Mouse (Mus musculus) G1E-ER4 (cell line): ENCODE data around the gene Pnkd. TPM values are rescaled to one million over a fixed set of nuclear protein-coding genes. Genes with fewer than 3 reads are reported as not detected.

ENCODE experiments used
- GATA1 ChIP-seq: IDR thresholded peaks from one replicate; pipeline ENCODE4 v1.8.0; 2012; ENCODE audit warnings: low read length, inconsistent platforms
- polyA plus RNA-seq: library from polyadenylated mRNA; stranded (reverse); fragments of >175 nt; gene quantifications from 2 replicates; pipeline ENCODE4 v1.2.3, GENCODE M21; 2012

The Pnkd gene
- polyA plus RNA-seq, result 165 and 228 TPM in 2 replicates

- TF ChIP-seq GATA1, result no peak
Observed at GRCm38 (mm10) chr1:74284543-74285160, at the start of gene Pnkd, which contains the start of gene Aamp. Gene Pnkd, plus strand, starts transcription at chr1:74284930. Gene Aamp, minus strand, starts transcription at chr1:74284738.

DNA sequence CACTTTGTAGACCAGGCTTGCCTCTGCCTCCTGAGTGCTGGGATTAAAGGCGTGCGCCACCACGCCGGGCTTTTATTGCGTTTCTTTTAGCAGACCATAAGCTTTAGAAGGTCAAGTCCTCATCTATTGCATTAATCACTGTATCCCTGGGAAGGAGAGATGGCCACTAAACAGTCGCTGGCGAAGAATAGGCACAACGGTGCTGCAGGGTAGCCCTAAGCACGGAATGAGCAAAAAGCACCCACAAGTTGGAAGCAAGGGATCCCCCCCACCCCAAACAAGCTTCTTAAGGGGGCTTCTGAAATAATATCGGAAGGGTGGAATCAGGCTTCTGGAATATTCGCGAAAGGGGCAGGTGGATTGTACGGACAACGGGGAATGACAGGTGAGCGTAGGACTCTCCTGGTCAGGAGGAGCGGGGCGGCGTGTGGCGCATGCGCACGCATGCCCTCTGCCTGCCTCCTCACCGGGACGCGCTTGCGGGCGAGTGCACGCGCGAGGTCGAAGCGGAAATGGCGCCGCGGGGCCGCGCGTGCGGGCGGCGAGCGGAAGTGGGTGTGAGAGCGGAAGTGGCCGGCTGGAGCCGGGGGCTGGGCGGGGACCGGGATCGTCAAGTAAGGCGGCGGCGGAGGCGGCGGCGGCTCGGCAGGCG lies 48.7 kb upstream of the Pnkd start, which contains the start of gene Arpc2:
TSS of gene Arpc2 (plus strand) at position 147 of the 652 bp plus-strand sequence.
- no peak for TF ChIP-seq GATA1

DNA sequence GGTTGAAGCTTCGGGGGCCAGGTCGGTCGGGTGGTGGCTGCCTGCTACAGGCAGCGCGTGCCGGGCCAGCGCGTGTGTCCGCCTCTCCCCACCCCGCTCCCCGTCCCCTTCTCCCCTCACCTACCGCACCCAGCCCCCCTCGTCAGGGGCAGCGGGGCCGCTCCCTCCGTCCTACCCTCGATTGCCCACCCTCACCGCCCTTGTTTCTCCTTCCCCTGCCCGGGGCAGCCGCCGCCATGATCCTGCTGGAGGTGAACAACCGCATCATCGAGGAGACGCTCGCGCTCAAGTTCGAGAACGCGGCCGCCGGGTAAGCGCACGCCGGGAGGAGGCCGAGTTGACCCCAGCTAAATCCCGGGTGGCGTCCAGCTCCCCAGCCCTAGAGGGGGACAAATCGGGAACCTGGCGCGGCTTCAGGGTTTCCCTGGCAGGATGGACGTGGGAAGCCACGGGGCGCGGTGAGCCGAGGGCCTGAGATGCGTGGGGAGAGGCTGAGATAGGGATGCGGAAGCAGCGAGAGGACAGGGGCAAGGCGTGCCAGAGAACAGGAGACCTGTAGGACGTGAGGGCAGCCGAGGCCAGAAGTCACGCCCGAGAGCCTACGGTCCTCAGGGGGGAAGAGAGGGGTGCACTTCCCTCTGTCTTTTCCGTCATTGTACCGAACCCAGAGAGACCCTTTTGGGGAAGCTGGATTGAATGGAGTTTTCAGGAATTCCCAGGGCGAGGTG lies 48.0 kb upstream of the Pnkd start:
- TF ChIP-seq GATA1, result no peak

- no peak for TF ChIP-seq GATA1
Observed at GRCm38 (mm10) chr1:74237671-74238070, 47.1 kb upstream of the Pnkd start.

DNA sequence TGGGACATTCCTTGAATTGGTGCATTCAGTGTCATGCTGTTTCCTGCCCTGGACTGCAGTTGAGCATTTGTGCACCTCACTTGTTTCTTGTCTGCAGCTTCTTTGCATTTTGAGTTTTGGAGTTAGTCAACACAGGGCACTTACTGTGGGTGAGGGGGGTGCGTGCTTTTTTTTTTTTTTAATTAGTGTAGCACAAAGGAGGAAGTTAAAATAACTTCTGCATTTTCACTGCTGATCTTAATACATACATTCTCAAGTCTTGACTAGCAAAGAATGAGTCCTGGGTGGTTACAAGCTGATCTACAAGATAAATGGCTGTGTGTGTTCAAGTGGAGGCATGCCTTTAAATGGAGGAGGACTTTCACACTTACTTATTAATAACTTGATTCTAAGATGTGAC lies 46.6 kb upstream of the Pnkd start:
- no peak for TF ChIP-seq GATA1

DNA sequence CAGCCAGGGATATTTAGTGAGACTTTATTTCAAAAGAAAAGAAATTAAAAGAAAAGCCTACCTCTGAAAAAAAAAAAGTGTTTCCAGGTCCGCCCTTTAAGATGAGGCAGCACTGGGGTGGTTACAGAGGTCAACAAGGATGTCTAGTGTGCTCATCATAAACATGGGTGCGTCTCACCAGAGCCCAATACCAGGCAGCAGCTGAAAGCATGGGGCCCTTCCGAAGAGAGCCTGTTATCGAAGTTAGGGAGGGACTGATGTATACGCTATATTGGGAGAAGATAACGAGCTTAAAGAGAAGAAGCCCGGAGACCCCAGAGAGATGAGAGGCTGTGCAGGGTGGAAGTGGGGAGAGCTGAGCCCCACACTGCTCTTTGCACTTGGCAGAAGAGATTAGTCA lies 45.6 kb upstream of the Pnkd start:
- TF ChIP-seq GATA1, result no peak

DNA sequence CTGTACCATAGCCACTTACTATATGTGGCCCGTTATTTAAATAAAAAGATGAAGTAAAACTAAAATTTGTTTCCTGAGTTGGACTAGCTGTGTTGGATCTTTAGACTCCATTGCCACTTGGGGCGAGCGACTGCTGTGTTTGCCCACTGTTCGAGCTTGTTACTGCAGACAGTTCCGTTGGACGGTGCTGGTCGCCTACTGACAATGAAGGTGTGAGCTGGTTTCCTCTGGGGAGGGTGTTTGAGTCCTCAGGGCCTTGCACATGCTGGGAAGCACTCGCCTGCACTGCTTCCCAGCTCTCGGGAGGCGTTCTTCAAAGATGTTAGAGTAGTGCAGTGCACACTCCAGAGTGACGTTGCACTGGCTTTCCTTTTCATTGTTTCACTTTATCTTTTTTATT lies 45.1 kb upstream of the Pnkd start:
- no peak for TF ChIP-seq GATA1

DNA sequence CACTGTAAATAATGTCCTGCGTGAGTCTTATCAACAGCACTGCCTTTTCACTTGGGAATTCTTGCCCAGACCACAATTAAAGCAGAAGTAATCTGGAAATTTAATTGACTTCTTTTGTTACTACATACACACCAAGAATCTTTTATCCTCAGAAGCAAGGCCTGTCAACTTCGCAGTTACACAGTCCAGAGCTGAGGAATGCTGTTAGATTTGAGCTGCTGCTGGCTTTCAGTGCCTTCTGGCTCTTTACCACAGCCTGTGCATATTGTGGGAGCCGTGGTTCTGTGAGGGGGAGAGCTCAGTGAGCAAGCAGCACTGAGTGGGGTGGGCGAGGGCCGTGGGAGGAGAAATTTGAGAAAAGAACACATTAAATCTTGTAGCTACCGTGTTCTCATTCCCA lies 44.4 kb upstream of the Pnkd start:
- no peak for TF ChIP-seq GATA1

DNA sequence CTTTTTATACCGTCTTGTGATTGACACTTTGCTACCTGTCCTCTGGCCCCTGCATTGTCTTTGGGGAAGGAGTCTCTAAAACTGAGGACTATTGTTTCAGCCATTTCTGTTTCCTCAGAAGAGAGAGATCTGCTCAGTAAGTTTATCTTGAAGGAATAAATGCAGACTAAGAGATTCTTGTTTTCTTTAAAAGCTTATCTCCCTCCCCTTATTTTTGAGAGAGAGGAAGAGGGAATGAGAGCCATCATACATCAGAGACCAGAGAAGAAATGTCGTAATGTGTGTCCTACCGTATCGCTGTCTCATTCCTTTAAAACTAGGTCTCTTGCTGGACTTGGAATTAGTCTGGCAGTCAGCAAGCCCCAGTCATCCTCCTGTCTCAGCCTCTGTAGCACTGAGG lies 43.9 kb upstream of the Pnkd start:
- no peak for TF ChIP-seq GATA1

DNA sequence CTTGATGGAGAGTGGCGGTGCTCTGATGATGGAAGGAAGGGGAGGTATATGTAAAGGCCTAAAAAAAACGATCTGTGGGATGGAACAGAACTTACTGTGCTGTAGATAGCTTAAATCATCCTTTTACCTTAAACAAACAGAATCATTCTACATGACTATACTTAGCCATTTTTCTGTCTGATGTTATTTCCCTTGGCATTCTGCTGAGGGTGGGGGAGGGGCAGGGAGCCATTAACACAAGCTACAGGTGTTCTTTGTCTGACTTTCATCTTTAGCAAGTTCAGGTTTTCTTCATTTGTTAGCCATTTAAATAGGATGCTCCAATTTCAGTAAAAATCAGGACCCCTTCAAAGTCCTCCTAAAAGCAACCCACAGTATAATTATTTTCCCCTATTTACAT lies 39.2 kb upstream of the Pnkd start:
- TF ChIP-seq GATA1, result no peak

DNA sequence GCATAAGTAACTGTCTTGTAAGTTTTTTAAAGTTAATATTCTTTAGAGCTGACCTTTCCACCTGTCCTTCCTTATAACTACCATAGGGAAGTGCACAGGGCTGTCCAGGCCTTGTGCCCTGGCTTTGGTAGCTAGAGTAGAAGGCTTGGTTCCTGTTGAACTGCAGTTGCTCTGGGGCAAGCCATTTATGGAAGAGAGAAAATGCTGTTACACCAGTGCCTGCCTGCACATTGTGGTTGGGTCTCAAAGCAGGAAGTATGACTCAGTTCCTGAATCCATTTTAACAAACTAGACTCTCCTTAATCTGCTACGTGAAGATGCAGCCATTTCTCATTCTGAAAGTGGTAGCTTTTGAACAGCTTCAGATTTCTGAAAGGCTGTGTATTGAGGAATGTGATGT lies 35.9 kb upstream of the Pnkd start:
- TF ChIP-seq GATA1, result no peak

DNA sequence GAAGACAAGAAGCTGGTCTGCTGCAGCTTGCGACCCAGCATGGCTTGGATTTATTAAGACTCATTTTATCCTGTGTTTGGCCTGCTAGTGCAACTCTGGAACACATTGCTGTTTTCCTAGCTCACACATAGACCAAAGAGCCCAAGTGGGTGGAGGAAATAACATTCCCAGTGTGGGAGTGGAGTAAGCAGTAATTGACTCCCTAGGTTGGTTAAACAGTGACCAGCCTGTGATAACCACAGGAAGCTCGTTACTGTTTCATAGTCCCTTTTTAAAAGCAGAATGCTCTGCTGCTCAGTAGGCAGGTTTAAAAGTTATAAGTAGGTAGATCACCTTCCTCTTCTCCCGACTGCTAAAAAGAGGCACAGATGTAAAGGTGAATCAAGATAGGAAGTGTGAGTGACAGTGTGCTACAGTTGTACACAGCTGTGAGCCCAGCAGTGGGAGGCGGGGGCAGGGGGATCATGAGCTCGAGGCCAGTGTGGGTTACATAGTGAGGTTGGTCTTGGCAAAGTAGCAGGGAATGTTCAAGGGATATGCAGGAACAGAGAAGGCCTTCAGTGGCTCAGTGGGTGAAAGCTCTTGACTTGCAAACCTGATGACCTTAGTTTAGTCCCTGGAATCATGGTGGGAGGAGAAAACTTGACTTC lies 35.3 kb upstream of the Pnkd start:
- TF ChIP-seq GATA1, result no peak

- no peak for TF ChIP-seq GATA1
Observed at GRCm38 (mm10) chr1:74250096-74250495, 34.6 kb upstream of the Pnkd start.

DNA sequence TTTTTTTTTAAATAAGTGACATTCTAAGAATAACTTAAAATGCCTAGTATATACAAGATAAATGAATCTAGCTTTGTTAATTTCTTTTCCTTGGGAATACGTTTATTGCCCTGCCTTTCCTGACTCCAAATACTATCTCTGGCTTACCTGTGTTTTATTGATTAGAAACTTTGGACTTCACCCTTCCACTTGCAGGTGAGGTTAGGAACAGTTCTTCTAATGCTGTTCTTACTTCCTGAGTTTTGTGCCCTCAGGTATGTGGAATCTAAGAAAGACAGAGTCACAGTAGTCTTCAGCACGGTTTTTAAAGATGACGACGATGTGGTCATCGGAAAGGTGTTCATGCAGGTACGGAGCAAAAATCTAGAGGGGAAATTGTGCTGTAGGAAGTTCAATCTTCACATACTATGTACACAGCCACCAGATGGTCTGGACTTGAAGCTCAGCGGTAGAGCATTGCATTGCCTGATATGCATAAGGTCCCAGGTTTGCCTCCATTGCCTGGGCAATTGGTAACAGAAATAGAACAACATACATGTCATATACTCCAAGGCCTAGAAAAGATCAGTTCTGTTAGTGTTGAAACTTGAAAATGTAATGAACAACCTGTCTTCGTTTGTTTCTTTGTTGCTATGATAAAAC lies 28.9 kb upstream of the Pnkd start:
- no peak for TF ChIP-seq GATA1

DNA sequence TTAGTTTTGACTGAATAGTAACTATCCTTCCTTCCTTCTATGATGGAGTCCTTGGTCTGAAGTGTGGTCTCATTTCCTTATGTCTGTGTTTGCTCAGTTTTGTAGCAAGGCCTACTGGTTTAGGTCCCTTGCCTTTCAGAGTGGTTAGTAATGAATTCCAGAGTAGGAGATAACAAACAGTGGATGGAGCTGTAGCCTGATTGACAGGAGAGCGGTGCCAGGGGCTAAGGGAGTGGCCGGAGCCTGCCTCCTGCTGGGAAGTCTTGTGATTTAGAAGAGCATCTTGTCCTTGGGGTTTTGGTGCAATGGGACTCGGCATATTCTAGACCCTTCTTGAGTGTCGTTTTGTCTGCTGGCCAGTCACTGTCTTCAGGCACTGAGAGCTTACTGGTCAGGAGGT lies 27.9 kb upstream of the Pnkd start:
- TF ChIP-seq GATA1, result no peak

- no peak for TF ChIP-seq GATA1
Observed at GRCm38 (mm10) chr1:74262510-74262909, 22.2 kb upstream of the Pnkd start.

DNA sequence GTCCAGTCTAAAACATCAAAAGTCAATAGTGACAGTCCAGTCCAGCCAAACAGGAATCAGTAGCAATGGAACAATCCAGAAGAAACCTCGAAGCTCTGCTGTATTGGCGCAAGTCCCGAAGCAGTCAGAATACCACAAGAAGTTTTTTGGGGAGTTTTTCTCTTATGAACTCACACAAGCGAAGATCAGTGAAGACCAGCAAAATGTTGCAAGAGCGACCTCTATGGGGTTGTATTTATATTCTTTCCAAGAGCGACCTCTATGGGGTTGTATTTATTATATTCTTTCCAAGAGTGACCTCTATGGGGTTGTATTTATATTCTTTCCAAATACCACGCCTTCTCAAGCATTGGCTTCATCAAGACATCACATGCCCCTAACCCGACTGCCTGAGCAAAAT lies 16.0 kb upstream of the Pnkd start:
- no peak for TF ChIP-seq GATA1
